19 mouse cellular contexts compared by ENCODE assay signal in the genomic region with DNA sequence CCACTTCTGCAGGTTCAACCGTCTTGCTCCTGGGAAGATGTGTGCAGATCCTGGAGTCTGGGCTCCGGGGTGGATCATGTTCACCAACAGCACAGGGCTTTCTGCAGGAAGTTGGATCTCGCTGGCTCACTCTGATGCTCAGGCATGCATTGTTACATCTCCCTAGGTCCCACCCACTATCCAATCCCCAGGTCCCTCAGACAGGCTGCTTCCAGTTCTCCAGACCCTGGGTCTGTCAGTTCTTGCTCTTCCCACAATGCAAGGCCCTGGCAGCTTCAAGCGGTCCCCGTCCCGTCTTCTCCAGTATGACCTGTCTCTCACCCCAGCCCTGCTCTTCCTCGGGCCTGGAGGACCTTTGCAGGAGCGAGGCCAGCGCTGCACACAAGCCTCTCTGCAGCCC. TPM values are rescaled to one million over a fixed set of nuclear protein-coding genes. Genes with fewer than 3 reads are reported as not detected.
DNase-seq lines count a peak whose midpoint lies in the region; ATAC-seq and TF ChIP-seq lines count a peak whose summit lies in the region.
"Had no signal": no experiment of that assay in that cellular context is flagged by ENCODE, and none has a peak within 500 bp of the region (broad histone marks: within the 10 kb centered on the region; RNA-seq: fewer than 3 reads in every experiment).

No protein-coding gene starts in this region.

- H3K9ac ChIP-seq in kidney, postnatal 0 days (ENCODE audit: low read depth, low read length) = no peak overlapping the region
- no peak overlapping the region for H3K9ac ChIP-seq in forebrain, embryonic 15.5 days (replicated peaks)
- peak overlapping the region; percentile 14; the same call in 1 of the 2 replicates for H3K9ac ChIP-seq in hindbrain, postnatal 0 days (replicated peaks; ENCODE audit: low read length)
- 0 out of 2 replicates have a peak overlapping the region, but pooled peaks have one; percentile 17 for H3K9ac ChIP-seq in neural tube, embryonic 14.5 days (replicated peaks; ENCODE audit: low read depth, low read length)
- H3K9ac ChIP-seq: embryonic facial prominence, embryonic 15.5 days had no signal

- no peaks in the 10 kb centered on the region for H3K27me3 ChIP-seq in kidney, postnatal 0 days (ENCODE audit: insufficient read depth, low read length)
- H3K27me3 ChIP-seq in forebrain, embryonic 15.5 days = no peaks in the 10 kb centered on the region
- no peaks in the 10 kb centered on the region for H3K27me3 ChIP-seq in hindbrain, postnatal 0 days (ENCODE audit: insufficient read depth, low read length)
- no peaks in the 10 kb centered on the region for H3K27me3 ChIP-seq in neural tube, embryonic 14.5 days (ENCODE audit: control insufficient read depth, insufficient read depth, low read length)

- no peak for TF ChIP-seq CTCF in kidney, postnatal 0 days (IDR thresholded peaks at IDR 0.05; ENCODE audit: low read depth)
- TF ChIP-seq CTCF in hindbrain, postnatal 0 days (IDR thresholded peaks at IDR 0.05; ENCODE audit: low read depth) = no peak

- WGBS in kidney, postnatal 0 days = 10% methylated on average over 9 of the region's 9 CpGs
- WGBS in forebrain, embryonic 15.5 days = 31% methylated on average over 9 of the region's 9 CpGs
- WGBS in hindbrain, postnatal 0 days = 22% methylated on average over 9 of the region's 9 CpGs
- 25% methylated on average over 9 of the region's 9 CpGs for WGBS in neural tube, embryonic 14.5 days

- DNase-seq in kidney, postnatal 0 days (ENCODE audit: low spot score) = peak; percentile 5
- DNase-seq in kidney, adult 11 months = no peak
- no peak for DNase-seq in hindbrain, postnatal 0 days (ENCODE audit: low spot score)
- DNase-seq in thymus, postnatal 10 days (ENCODE audit: low spot score in 2 of 2) = no peak
- no peak for DNase-seq in embryo, embryonic 10.5 days (ENCODE audit: low spot score)
- DNase-seq: adrenal gland, adult 2 months; cerebellum, postnatal 36 days; heart, adult 2 months; heart, postnatal 36 days; kidney, adult 8-10 months; layer of hippocampus, adult 9-11 months; lung, postnatal 4 days; right cerebral cortex, postnatal 14 days; thymus, postnatal 36 days had no signal

- no peaks in the 10 kb centered on the region for H3K4me1 ChIP-seq in kidney, postnatal 0 days (replicated peaks; ENCODE audit: insufficient read depth, low read length)
- H3K4me1 ChIP-seq in forebrain, embryonic 15.5 days = peaks cover 53% of the 10 kb centered on the region
- peaks cover 10% of the 10 kb centered on the region for H3K4me1 ChIP-seq in hindbrain, postnatal 0 days (ENCODE audit: insufficient read depth, low read length)
- peaks cover 22% of the 10 kb centered on the region for H3K4me1 ChIP-seq in neural tube, embryonic 14.5 days (ENCODE audit: control insufficient read depth, insufficient read depth, low read length)

- no peak for ATAC-seq in kidney, postnatal 0 days (replicated peaks; ENCODE audit: low FRiP score, low read depth)
- no peak for ATAC-seq in forebrain, embryonic 15.5 days (replicated peaks)
- peak; percentile 48; the same call in 1 of the 2 replicates for ATAC-seq in hindbrain, postnatal 0 days
- ATAC-seq in neural tube, embryonic 14.5 days (ENCODE audit: low read depth) = no peak

- H3K4me2 ChIP-seq in kidney, postnatal 0 days (ENCODE audit: low read length) = no peak overlapping the region
- no peak overlapping the region for H3K4me2 ChIP-seq in forebrain, embryonic 15.5 days (replicated peaks)
- H3K4me2 ChIP-seq in hindbrain, postnatal 0 days (ENCODE audit: low read depth, low read length) = no peak overlapping the region
- no peak overlapping the region for H3K4me2 ChIP-seq in neural tube, embryonic 14.5 days (ENCODE audit: low read depth, low read length)
- H3K4me2 ChIP-seq: embryonic facial prominence, embryonic 15.5 days had no signal

- no peaks in the 10 kb centered on the region for H3K9me3 ChIP-seq in kidney, postnatal 0 days (replicated peaks; ENCODE audit: low read length)
- no peaks in the 10 kb centered on the region for H3K9me3 ChIP-seq in forebrain, embryonic 15.5 days
- no peaks in the 10 kb centered on the region for H3K9me3 ChIP-seq in hindbrain, postnatal 0 days (ENCODE audit: low read length)
- H3K9me3 ChIP-seq in neural tube, embryonic 14.5 days (ENCODE audit: control insufficient read depth, low read length) = no peaks in the 10 kb centered on the region
- H3K9me3 ChIP-seq: embryonic facial prominence, embryonic 15.5 days had no signal

- H3K4me3 ChIP-seq in kidney, postnatal 0 days (replicated peaks; ENCODE audit: low read depth, low read length) = no peak overlapping the region
- no peak overlapping the region for H3K4me3 ChIP-seq in forebrain, embryonic 15.5 days
- no peak overlapping the region for H3K4me3 ChIP-seq in hindbrain, postnatal 0 days (ENCODE audit: low read length)
- H3K4me3 ChIP-seq in neural tube, embryonic 14.5 days (ENCODE audit: low read depth, low read length) = no peak overlapping the region
- H3K4me3 ChIP-seq: embryonic facial prominence, embryonic 15.5 days; heart, adult 2 months had no signal

- no peak overlapping the region for H3K27ac ChIP-seq in kidney, postnatal 0 days
- H3K27ac ChIP-seq in forebrain, embryonic 15.5 days (replicated peaks) = peak overlapping the region; percentile 85
- H3K27ac ChIP-seq in hindbrain, postnatal 0 days = peak overlapping the region; percentile 77
- peak overlapping the region; percentile 58 for H3K27ac ChIP-seq in neural tube, embryonic 14.5 days (ENCODE audit: low read depth, low read length)
- H3K27ac ChIP-seq: embryonic facial prominence, embryonic 15.5 days; heart, adult 2 months had no signal

- H3K36me3 ChIP-seq in kidney, postnatal 0 days (ENCODE audit: insufficient read depth, low read length) = no peaks in the 10 kb centered on the region
- H3K36me3 ChIP-seq in forebrain, embryonic 15.5 days = no peaks in the 10 kb centered on the region
- no peaks in the 10 kb centered on the region for H3K36me3 ChIP-seq in hindbrain, postnatal 0 days (ENCODE audit: insufficient read depth, low read length)
- H3K36me3 ChIP-seq in neural tube, embryonic 14.5 days (ENCODE audit: control insufficient read depth, insufficient read depth, low read length) = no peaks in the 10 kb centered on the region
- H3K36me3 ChIP-seq: embryonic facial prominence, embryonic 15.5 days had no signal

RNA-seq across cellular contexts. Expression of a gene that starts 48.2 kb away (rescaled TPM):
- polyA plus RNA-seq in kidney, postnatal 0 days (2015; fragmentation: Nextera tagmentation; extraction: Ambion mirVana) = 0.74 and 0.89 TPM in 2 replicates
- 0.37 and 0.42 TPM in 2 replicates for polyA plus RNA-seq in forebrain, embryonic 15.5 days (2015; fragmentation: Nextera tagmentation; extraction: Ambion mirVana)
- total RNA-seq in hindbrain, postnatal 0 days (2014; rRNA removed) = 1.4 and 2.4 TPM in 2 replicates
- 0.64 and 1.0 TPM in 2 replicates for polyA plus RNA-seq in hindbrain, postnatal 0 days (2015; fragmentation: Nextera tagmentation; extraction: Ambion mirVana)
- 0.91 and 1.4 TPM in 2 replicates for polyA plus RNA-seq in neural tube, embryonic 14.5 days (2014; fragmentation: Nextera tagmentation; extraction: Ambion mirVana)
- total RNA-seq: adrenal gland, adult 2 months; heart, adult 2 months; heart, postnatal 36 days had no signal
- polyA plus RNA-seq: adrenal gland, adult 2 months; limb, embryonic 11.5 days; liver, embryonic 16.5 days had no signal

RNA-seq across cellular contexts. Expression of a gene that starts 49.8 kb away (rescaled TPM):
- polyA plus RNA-seq in kidney, postnatal 0 days (2015; fragmentation: Nextera tagmentation; extraction: Ambion mirVana) = not detected in 2 replicates
- 7.1 and 7.4 TPM in 2 replicates for polyA plus RNA-seq in forebrain, embryonic 15.5 days (2015; fragmentation: Nextera tagmentation; extraction: Ambion mirVana)
- total RNA-seq in hindbrain, postnatal 0 days (2014; rRNA removed) = 70.4 and 79.8 TPM in 2 replicates
- polyA plus RNA-seq in hindbrain, postnatal 0 days (2015; fragmentation: Nextera tagmentation; extraction: Ambion mirVana) = 16.5 and 16.7 TPM in 2 replicates
- polyA plus RNA-seq in neural tube, embryonic 14.5 days (2014; fragmentation: Nextera tagmentation; extraction: Ambion mirVana) = 9.2 and 10.7 TPM in 2 replicates
- total RNA-seq: adrenal gland, adult 2 months; heart, adult 2 months; heart, postnatal 36 days had no signal
- polyA plus RNA-seq: adrenal gland, adult 2 months; heart, adult 2 months; limb, embryonic 11.5 days; liver, embryonic 16.5 days had no signal

RNA-seq across cellular contexts. Expression of a gene that starts 58.4 kb away (rescaled TPM):
- polyA plus RNA-seq in kidney, postnatal 0 days (2015; fragmentation: Nextera tagmentation; extraction: Ambion mirVana) = not detected in 2 replicates
- polyA plus RNA-seq in forebrain, embryonic 15.5 days (2015; fragmentation: Nextera tagmentation; extraction: Ambion mirVana) = not detected in 2 replicates
- total RNA-seq in hindbrain, postnatal 0 days (2014; rRNA removed) = not detected in 2 replicates
- not detected in 2 replicates for polyA plus RNA-seq in hindbrain, postnatal 0 days (2015; fragmentation: Nextera tagmentation; extraction: Ambion mirVana)
- not detected in 2 replicates for polyA plus RNA-seq in neural tube, embryonic 14.5 days (2014; fragmentation: Nextera tagmentation; extraction: Ambion mirVana)
- polyA plus RNA-seq: liver, embryonic 16.5 days had no signal

Comparison
In these comparisons a context has a peak if more than half of its experiments do, and no peak if none do; other contexts are left out.
1. H3K9ac ChIP-seq: peak in hindbrain, postnatal 0 days (single experiment) and neural tube, embryonic 14.5 days (single experiment); none in kidney, postnatal 0 days (single experiment) and forebrain, embryonic 15.5 days (single experiment).